Mouse (Mus musculus): ENCODE data around the gene Ctrb1.

- no peak for TF ChIP-seq POLR2AphosphoS2 (IDR thresholded peaks at IDR 0.05; ENCODE audit: insufficient read length, low read depth)
- no peak for TF ChIP-seq MYOD1 (IDR thresholded peaks at IDR 0.05; ENCODE audit: control insufficient read depth in 1 of 3, insufficient read length in 2 of 3, low read depth in 2 of 3)
- no peak for TF ChIP-seq POLR2A (IDR thresholded peaks at IDR 0.05; ENCODE audit: insufficient read length, low read depth)
- TF ChIP-seq MYOG (IDR thresholded peaks at IDR 0.05; ENCODE audit: control insufficient read depth in 1 of 3, insufficient read depth in 1 of 3, insufficient read length in 2 of 3, low read depth in 2 of 3) = no peak
- no peak for TF ChIP-seq E2F4 (IDR thresholded peaks at IDR 0.05; ENCODE audit: insufficient read depth)
- no peak for TF ChIP-seq MAX (IDR thresholded peaks at IDR 0.05; ENCODE audit: low read depth)
- no peak for TF ChIP-seq USF1 (IDR thresholded peaks at IDR 0.05; ENCODE audit: low read depth)
Measured at GRCm38 (mm10) chr8:111653524-111653923, 37.3 kb downstream of the Ctrb1 start.
